Mouse (Mus musculus): ENCODE measurements around the gene Fgd5.

GRCm38 (mm10) chr6:92063452-92063851 lies 84.8 kb downstream of the Fgd5 start:
- TF ChIP-seq MYB (IDR thresholded peaks at IDR 0.05; ENCODE audit: low read depth, low read length) (no peak), CHD2 (IDR thresholded peaks at IDR 0.05; ENCODE audit: low read length) (no peak), TAL1 (IDR thresholded peaks at IDR 0.05; ENCODE audit: low read length) (no peak), GATA1 (IDR thresholded peaks at IDR 0.05; ENCODE audit: low read depth, low read length) (no peak), POLR2A (IDR thresholded peaks at IDR 0.05; ENCODE audit: control insufficient read depth in 1 of 2, insufficient read depth in 1 of 2, low read depth in 1 of 2, low read length in 2 of 2, poor library complexity in 1 of 2) (no peak), CTCF (IDR thresholded peaks at IDR 0.05 in 2 of 3, conservative IDR thresholded peaks at IDR 0.05 in 1 of 3; ENCODE audit: control insufficient read depth in 1 of 3, insufficient read depth in 1 of 3, low read depth in 2 of 3, low read length in 3 of 3, poor library complexity in 1 of 3, severe bottlenecking in 1 of 3) (no peak), HCFC1 (IDR thresholded peaks at IDR 0.05; ENCODE audit: low read depth, low read length) (no peak), MAX (IDR thresholded peaks at IDR 0.05; ENCODE audit: low read length) (no peak), E2F4 (IDR thresholded peaks at IDR 0.05; ENCODE audit: borderline replicate concordance, low read depth, low read length) (no peak), BHLHE40 (IDR thresholded peaks at IDR 0.05; ENCODE audit: borderline replicate concordance, low read depth, low read length) (no peak), ZMIZ1 (IDR thresholded peaks at IDR 0.05; ENCODE audit: low read depth, low read length) (no peak), TBP (IDR thresholded peaks at IDR 0.05; ENCODE audit: low read depth, low read length) (no peak)
